Comparison of ENCODE assay signal across 16 mouse cellular contexts in genomic region chr6:100995874-100996560, GRCm38 (mm10).
A peak's percentile ranks its signal among the peaks of the same experiment; 100 is the strongest.
DNase-seq lines count a peak whose midpoint lies in the region; ATAC-seq and TF ChIP-seq lines count a peak whose summit lies in the region.
"Had no signal": no experiment of that assay in that cellular context is flagged by ENCODE, and none has a peak within 500 bp of the region (broad histone marks: within the 10 kb centered on the region; RNA-seq: fewer than 3 reads in every experiment).

No protein-coding gene starts in this region.

- H3K27me3 ChIP-seq in forebrain, embryonic 11.5 days (ENCODE audit: control insufficient read depth, insufficient read depth, low read length) = no peaks in the 10 kb centered on the region
- H3K27me3 ChIP-seq in forebrain, embryonic 10.5 days (ENCODE audit: poor library complexity, severe bottlenecking) = no peaks in the 10 kb centered on the region
- no peaks in the 10 kb centered on the region for H3K27me3 ChIP-seq in forebrain, postnatal 0 days (ENCODE audit: insufficient read depth, low read length)
- H3K27me3 ChIP-seq in neural tube, embryonic 15.5 days (replicated peaks) = no peaks in the 10 kb centered on the region
- H3K27me3 ChIP-seq in stomach, postnatal 0 days (ENCODE audit: control insufficient read depth, insufficient read depth, low read length) = no peaks in the 10 kb centered on the region
- H3K27me3 ChIP-seq: embryonic facial prominence, embryonic 12.5 days had no signal

- no peaks in the 10 kb centered on the region for H3K9me3 ChIP-seq in forebrain, embryonic 11.5 days (ENCODE audit: control insufficient read depth, low read length)
- no peaks in the 10 kb centered on the region for H3K9me3 ChIP-seq in forebrain, embryonic 10.5 days
- H3K9me3 ChIP-seq in forebrain, postnatal 0 days (ENCODE audit: low read length) = no peaks in the 10 kb centered on the region
- no peaks in the 10 kb centered on the region for H3K9me3 ChIP-seq in neural tube, embryonic 15.5 days (replicated peaks)
- H3K9me3 ChIP-seq in stomach, postnatal 0 days (ENCODE audit: control insufficient read depth, low read length) = no peaks in the 10 kb centered on the region
- H3K9me3 ChIP-seq: embryonic facial prominence, embryonic 12.5 days had no signal

- no peak for TF ChIP-seq EP300 in stomach, postnatal 0 days (optimal IDR thresholded peaks at IDR 0.05)

- no peak overlapping the region for H3K9ac ChIP-seq in forebrain, embryonic 11.5 days (ENCODE audit: low read length)
- no peak overlapping the region for H3K9ac ChIP-seq in forebrain, postnatal 0 days
- no peak overlapping the region for H3K9ac ChIP-seq in neural tube, embryonic 15.5 days (replicated peaks)
- no peak overlapping the region for H3K9ac ChIP-seq in stomach, postnatal 0 days (ENCODE audit: low read length)
- H3K9ac ChIP-seq: embryonic facial prominence, embryonic 12.5 days had no signal

- H3K4me3 ChIP-seq in forebrain, embryonic 11.5 days (ENCODE audit: low read depth, low read length) = no peak overlapping the region
- no peak overlapping the region for H3K4me3 ChIP-seq in forebrain, embryonic 10.5 days
- H3K4me3 ChIP-seq in forebrain, postnatal 0 days (ENCODE audit: low read depth, low read length) = no peak overlapping the region
- H3K4me3 ChIP-seq in neural tube, embryonic 15.5 days (replicated peaks) = no peak overlapping the region
- no peak overlapping the region for H3K4me3 ChIP-seq in stomach, postnatal 0 days (ENCODE audit: low read depth, low read length)
- H3K4me3 ChIP-seq: embryonic facial prominence, embryonic 12.5 days; left cerebral cortex, adult 2 months had no signal

- peak; percentile 71 for ATAC-seq in forebrain, embryonic 11.5 days (replicated peaks; ENCODE audit: low FRiP score)
- ATAC-seq in forebrain, postnatal 0 days = peak; percentile 73
- ATAC-seq in neural tube, embryonic 15.5 days (ENCODE audit: low FRiP score) = peak; percentile 55; the same call in 1 of the 2 replicates
- ATAC-seq in stomach, postnatal 0 days (ENCODE audit: low FRiP score, low TSS enrichment) = no peak
- ATAC-seq: Patski had no signal

- H3K36me3 ChIP-seq in forebrain, embryonic 11.5 days (ENCODE audit: control insufficient read depth, insufficient read depth, low read length) = no peaks in the 10 kb centered on the region
- no peaks in the 10 kb centered on the region for H3K36me3 ChIP-seq in forebrain, embryonic 10.5 days (replicated peaks)
- no peaks in the 10 kb centered on the region for H3K36me3 ChIP-seq in forebrain, postnatal 0 days (ENCODE audit: insufficient read depth)
- no peaks in the 10 kb centered on the region for H3K36me3 ChIP-seq in neural tube, embryonic 15.5 days
- H3K36me3 ChIP-seq in stomach, postnatal 0 days (ENCODE audit: control insufficient read depth, insufficient read depth, low read length) = no peaks in the 10 kb centered on the region
- H3K36me3 ChIP-seq: embryonic facial prominence, embryonic 12.5 days had no signal

- TF ChIP-seq CTCF in forebrain, postnatal 0 days (IDR thresholded peaks at IDR 0.05; ENCODE audit: low read depth) = no peak
- TF ChIP-seq CTCF in stomach, postnatal 0 days (IDR thresholded peaks at IDR 0.05; ENCODE audit: low read depth) = no peak

- no peak overlapping the region for H3K27ac ChIP-seq in forebrain, embryonic 11.5 days (ENCODE audit: low read depth, low read length)
- H3K27ac ChIP-seq in forebrain, embryonic 10.5 days = no peak overlapping the region
- H3K27ac ChIP-seq in forebrain, postnatal 0 days (ENCODE audit: low read depth, low read length) = no peak overlapping the region
- no peak overlapping the region for H3K27ac ChIP-seq in neural tube, embryonic 15.5 days (replicated peaks)
- H3K27ac ChIP-seq in stomach, postnatal 0 days (replicated peaks) = no peak overlapping the region
- H3K27ac ChIP-seq: embryonic facial prominence, embryonic 12.5 days; left cerebral cortex, adult 2 months had no signal

- no peak overlapping the region for H3K4me2 ChIP-seq in forebrain, embryonic 11.5 days (ENCODE audit: low read depth, low read length, severe bottlenecking)
- no peak overlapping the region for H3K4me2 ChIP-seq in forebrain, postnatal 0 days (ENCODE audit: low read depth)
- H3K4me2 ChIP-seq in neural tube, embryonic 15.5 days = no peak overlapping the region
- H3K4me2 ChIP-seq in stomach, postnatal 0 days (replicated peaks; ENCODE audit: low read depth) = no peak overlapping the region
- H3K4me2 ChIP-seq: embryonic facial prominence, embryonic 12.5 days had no signal

- H3K4me1 ChIP-seq in forebrain, embryonic 11.5 days (replicated peaks; ENCODE audit: control insufficient read depth, insufficient read depth, low read length) = no peaks in the 10 kb centered on the region
- no peaks in the 10 kb centered on the region for H3K4me1 ChIP-seq in forebrain, embryonic 10.5 days
- no peaks in the 10 kb centered on the region for H3K4me1 ChIP-seq in forebrain, postnatal 0 days (ENCODE audit: insufficient read depth)
- H3K4me1 ChIP-seq in neural tube, embryonic 15.5 days = peaks cover 13% of the 10 kb centered on the region; the same call in 1 of the 2 replicates
- H3K4me1 ChIP-seq in stomach, postnatal 0 days (replicated peaks; ENCODE audit: control insufficient read depth, insufficient read depth) = no peaks in the 10 kb centered on the region
- H3K4me1 ChIP-seq: embryonic facial prominence, embryonic 12.5 days had no signal

- DNase-seq in forebrain, embryonic 11.5 days (ENCODE audit: low spot score) = no peak
- DNase-seq in forebrain, embryonic 10.5 days (ENCODE audit: extremely low spot score, low spot score) = no peak
- DNase-seq in forebrain, postnatal 0 days = no peak
- DNase-seq in mesoderm, embryonic 11.5 days (ENCODE audit: low read depth, low spot score) = peak; percentile 53
- no peak for DNase-seq in spleen, postnatal 4 days (ENCODE audit: low spot score in 2 of 2)
- no peak for DNase-seq in kidney, postnatal 36 days
- DNase-seq in stomach, postnatal 0 days (ENCODE audit: low spot score) = no peak
- DNase-seq: cerebellum, adult 8-10 months; kidney, adult 2 months; liver; lung, adult 2 months; right cerebral cortex, postnatal 14 days had no signal

- WGBS in forebrain, embryonic 11.5 days = 53% methylated on average over 6 of the region's 6 CpGs
- 69% methylated on average over 6 of the region's 6 CpGs for WGBS in forebrain, embryonic 10.5 days
- 22% methylated on average over 6 of the region's 6 CpGs for WGBS in forebrain, postnatal 0 days
- WGBS in neural tube, embryonic 15.5 days = 15% methylated on average over 6 of the region's 6 CpGs
- WGBS in stomach, postnatal 0 days = 48% methylated on average over 6 of the region's 6 CpGs
